ENCODE assay signal across 20 mouse cellular contexts in genomic region chr10:24058986-24059385, GRCm38 (mm10). TPM values are rescaled to one million over a fixed set of nuclear protein-coding genes. Genes with fewer than 3 reads are reported as not detected.
"Had no signal": no experiment of that assay in that cellular context is flagged by ENCODE, and none has a peak within 500 bp of the region (broad histone marks: within the 10 kb centered on the region; RNA-seq: fewer than 3 reads in every experiment).

No protein-coding gene starts in this region.

- H3K27me3 ChIP-seq: liver, embryonic 15.5 days; lung, embryonic 15.5 days; megakaryocyte, embryonic 14.5 days; midbrain, embryonic 13.5 days; midbrain, embryonic 15.5 days; neural tube, embryonic 12.5 days had no signal

- H3K36me3 ChIP-seq: liver, embryonic 15.5 days; lung, embryonic 15.5 days; midbrain, embryonic 13.5 days; midbrain, embryonic 15.5 days; neural tube, embryonic 12.5 days had no signal

- DNase-seq: liver, postnatal 0 days; lung, adult 2 months; lung, postnatal 14 days; lung, postnatal 36 days; retina, postnatal 1 day; right cerebral cortex, adult 18-20 months; right cerebral cortex, postnatal 25 days; thymus, adult 18-20 months; thymus, postnatal 14 days; thymus, postnatal 36 days had no signal

- ATAC-seq: liver, postnatal 0 days; lung, postnatal 0 days; midbrain, embryonic 13.5 days; midbrain, embryonic 15.5 days had no signal

RNA-seq across cellular contexts. Expression of gene Taar7f, which starts 9.7 kb away (rescaled TPM):
- total RNA-seq: midbrain, postnatal 0 days; monocyte, adult 5-6 weeks; neutrophil, adult 5-6 weeks had no signal

RNA-seq across cellular contexts. Expression of gene Taar8a, which starts 17.3 kb away (rescaled TPM):
- total RNA-seq: midbrain, postnatal 0 days; monocyte, adult 5-6 weeks; neutrophil, adult 5-6 weeks had no signal

RNA-seq across cellular contexts. Expression of gene Taar7e, which starts 21.6 kb away (rescaled TPM):
- total RNA-seq: midbrain, postnatal 0 days; monocyte, adult 5-6 weeks; neutrophil, adult 5-6 weeks had no signal

RNA-seq across cellular contexts. Expression of gene Taar7d, which starts 32.0 kb away (rescaled TPM):
- total RNA-seq: midbrain, postnatal 0 days; monocyte, adult 5-6 weeks; neutrophil, adult 5-6 weeks had no signal

RNA-seq across cellular contexts. Expression of gene Taar8b, which starts 33.1 kb away (rescaled TPM):
- total RNA-seq: midbrain, postnatal 0 days; monocyte, adult 5-6 weeks; neutrophil, adult 5-6 weeks had no signal
